Mouse (Mus musculus): ENCODE measurements around the gene Fancd2. TPM values are rescaled to one million over a fixed set of nuclear protein-coding genes. Genes with fewer than 3 reads are reported as not detected.

Gene Fancd2
- polyA plus RNA-seq, 1 experiment from 2014 or later: 6.5 TPM

- Histone ChIP-seq H3K4me1 (peaks cover 19% of the 10 kb centered on the region), H3K9me3 (no peaks in the 10 kb centered on the region), H3K9ac (replicated peaks) (peak within 1 kb of the TSS; percentile 84), H3K27ac (replicated peaks) (peak within 1 kb of the TSS; percentile 84), H3K4me2 (replicated peaks) (peak within 1 kb of the TSS; percentile 57), H3K27me3 (no peaks in the 10 kb centered on the region), H3K36me3 (peaks cover 11% of the 10 kb centered on the region), H3K4me3 (peak within 1 kb of the TSS; percentile 86)
- peak; percentile 85 for ATAC-seq (replicated peaks)
- whole genome bisulfite sequencing: under 1% methylated on average over 72 of the region's 76 CpGs
These were observed 92.7 kb downstream of the Fancd2 start, which contains the start of gene Vhl for GRCm38 (mm10) chr6:113623941-113624751. Gene Vhl (plus strand): TSS chr6:113623959.

GRCm38 (mm10) chr6:113624989-113625770 is 93.7 kb downstream of the Fancd2 start:
- Histone ChIP-seq H3K4me1 (peaks cover 19% of the 10 kb centered on the region), H3K27ac (replicated peaks) (no peak overlapping the region), H3K27me3 (no peaks in the 10 kb centered on the region), H3K9me3 (no peaks in the 10 kb centered on the region), H3K9ac (replicated peaks) (peak overlapping the region; percentile 84), H3K4me3 (peak overlapping the region; percentile 86), H3K4me2 (replicated peaks) (peak overlapping the region; percentile 57), H3K36me3 (peaks cover 21% of the 10 kb centered on the region)
- WGBS: 37% methylated on average over 5 of the region's 5 CpGs
- no peak for ATAC-seq (replicated peaks)

GRCm38 (mm10) chr6:113630322-113630721 is 98.8 kb downstream of the Fancd2 start:
- H3K27ac ChIP-seq (replicated peaks): no peak overlapping the region
- no peak overlapping the region for H3K4me3 ChIP-seq
- H3K27me3 ChIP-seq: no peaks in the 10 kb centered on the region
- H3K4me1 ChIP-seq: peaks cover 11% of the 10 kb centered on the region
- H3K4me2 ChIP-seq (replicated peaks): no peak overlapping the region
- H3K9me3 ChIP-seq: no peaks in the 10 kb centered on the region
- no peak for ATAC-seq (replicated peaks)
- WGBS: 84% methylated on average over 5 of the region's 5 CpGs
- H3K9ac ChIP-seq (replicated peaks): no peak overlapping the region
- H3K36me3 ChIP-seq: peaks cover 38% of the 10 kb centered on the region

GRCm38 (mm10) chr6:113632863-113633262 is 101.4 kb downstream of the Fancd2 start:
- Histone ChIP-seq H3K27me3 (no peaks in the 10 kb centered on the region), H3K36me3 (peaks cover 35% of the 10 kb centered on the region), H3K9me3 (no peaks in the 10 kb centered on the region), H3K4me1 (no peaks in the 10 kb centered on the region), H3K27ac (replicated peaks) (no peak overlapping the region), H3K4me2 (replicated peaks) (no peak overlapping the region), H3K9ac (replicated peaks) (no peak overlapping the region), H3K4me3 (no peak overlapping the region)
- 99% methylated on average over 4 of the region's 4 CpGs for WGBS
- no peak for ATAC-seq (replicated peaks)

GRCm38 (mm10) chr6:113638302-113639040 is 107.0 kb downstream of the Fancd2 start, which contains the start of gene Irak2:
Gene Irak2 (plus strand): TSS chr6:113638467.
- peak within 1 kb of the TSS; percentile 44 for H3K9ac ChIP-seq (replicated peaks)
- ATAC-seq (replicated peaks): peak; percentile 95
- H3K4me1 ChIP-seq: no peaks in the 10 kb centered on the region
- no peaks in the 10 kb centered on the region for H3K9me3 ChIP-seq
- H3K27ac ChIP-seq (replicated peaks): no peak within 1 kb of the TSS
- no peaks in the 10 kb centered on the region for H3K36me3 ChIP-seq
- WGBS: 8% methylated on average over 37 of the region's 37 CpGs
- peak within 1 kb of the TSS; percentile 45 for H3K4me3 ChIP-seq
- H3K4me2 ChIP-seq (replicated peaks): peak within 1 kb of the TSS; percentile 66
- H3K27me3 ChIP-seq: no peaks in the 10 kb centered on the region

GRCm38 (mm10) chr6:113639201-113639600 is 107.7 kb downstream of the Fancd2 start:
- Histone ChIP-seq H3K9me3 (no peaks in the 10 kb centered on the region), H3K27me3 (no peaks in the 10 kb centered on the region)
- WGBS: 85% methylated on average over 4 of the region's 4 CpGs

GRCm38 (mm10) chr6:113642605-113643004 is 111.1 kb downstream of the Fancd2 start:
- Histone ChIP-seq H3K4me2 (replicated peaks) (no peak overlapping the region), H3K27me3 (no peaks in the 10 kb centered on the region), H3K4me1 (no peaks in the 10 kb centered on the region), H3K4me3 (no peak overlapping the region), H3K36me3 (no peaks in the 10 kb centered on the region), H3K9me3 (no peaks in the 10 kb centered on the region), H3K9ac (replicated peaks) (no peak overlapping the region), H3K27ac (replicated peaks) (no peak overlapping the region)
- WGBS: 87% methylated on average over 8 of the region's 8 CpGs
- ATAC-seq (replicated peaks): no peak

More at GRCm38 (mm10) chr6:113639201-113639600, 107.7 kb downstream of the Fancd2 start:
- Histone ChIP-seq H3K9ac (replicated peaks) (no peak overlapping the region), H3K4me2 (replicated peaks) (no peak overlapping the region), H3K36me3 (no peaks in the 10 kb centered on the region), H3K4me1 (no peaks in the 10 kb centered on the region), H3K4me3 (no peak overlapping the region), H3K27ac (replicated peaks) (no peak overlapping the region)
- ATAC-seq (replicated peaks): no peak

GRCm38 (mm10) chr6:113643021-113643420 is 111.5 kb downstream of the Fancd2 start:
- WGBS: 89% methylated on average over 4 of the region's 4 CpGs
- H3K4me3 ChIP-seq: no peak overlapping the region
- no peaks in the 10 kb centered on the region for H3K9me3 ChIP-seq
- H3K27me3 ChIP-seq: no peaks in the 10 kb centered on the region
- no peak overlapping the region for H3K9ac ChIP-seq (replicated peaks)
- no peak for ATAC-seq (replicated peaks)
- H3K4me2 ChIP-seq (replicated peaks): no peak overlapping the region
- H3K4me1 ChIP-seq: no peaks in the 10 kb centered on the region
- H3K36me3 ChIP-seq: no peaks in the 10 kb centered on the region
- no peak overlapping the region for H3K27ac ChIP-seq (replicated peaks)

- Histone ChIP-seq H3K36me3 (no peaks in the 10 kb centered on the region), H3K4me1 (no peaks in the 10 kb centered on the region), H3K27ac (replicated peaks) (no peak overlapping the region), H3K4me3 (no peak overlapping the region), H3K4me2 (replicated peaks) (no peak overlapping the region), H3K9me3 (no peaks in the 10 kb centered on the region), H3K9ac (replicated peaks) (no peak overlapping the region), H3K27me3 (no peaks in the 10 kb centered on the region)
- ATAC-seq (replicated peaks): no peak
- 90% methylated on average over 2 of the region's 2 CpGs for WGBS
These were observed 112.5 kb downstream of the Fancd2 start for GRCm38 (mm10) chr6:113643967-113644366.

- H3K4me2 ChIP-seq (replicated peaks): no peak overlapping the region
- H3K4me3 ChIP-seq: no peak overlapping the region
- no peaks in the 10 kb centered on the region for H3K27me3 ChIP-seq
- no peak for ATAC-seq (replicated peaks)
- 85% methylated on average over 8 of the region's 8 CpGs for WGBS
- H3K9me3 ChIP-seq: no peaks in the 10 kb centered on the region
- H3K27ac ChIP-seq (replicated peaks): no peak overlapping the region
- H3K36me3 ChIP-seq: no peaks in the 10 kb centered on the region
- H3K4me1 ChIP-seq: no peaks in the 10 kb centered on the region
- no peak overlapping the region for H3K9ac ChIP-seq (replicated peaks)
These were observed 113.3 kb downstream of the Fancd2 start for GRCm38 (mm10) chr6:113644808-113645207.

All from forebrain, embryonic 15.5 days (tissue).